Mouse (Mus musculus) CH12.LX (cell line): ENCODE results near the gene Ttf1. TPM values are rescaled to one million over a fixed set of nuclear protein-coding genes. Genes with fewer than 3 reads are reported as not detected.

Experiments used
- DNase-seq: peaks from one replicate; pipeline ENCODE4 v3.0.0-alpha.2; 2013; ENCODE audit errors: extremely low read depth
- H3K27ac ChIP-seq: 2 replicates; pipeline ENCODE4 v1.5.1; 2012; ENCODE audit warnings: low read depth, mild to moderate bottlenecking, control low read depth, moderate library complexity; ENCODE audit not compliant: insufficient read depth
- H3K27me3 ChIP-seq: replicated peaks from 2 replicates; pipeline ENCODE3; 2012; ENCODE audit warnings: inconsistent platforms
- H3K36me3 ChIP-seq, 2 experiments: replicated peaks in 1 of 2; 2 replicates each; pipeline versions ENCODE3 to v1.6.1; 2012; ENCODE audit warnings: inconsistent platforms in 1 of 2, low read length in 1 of 2, mild to moderate bottlenecking in 1 of 2, mixed read lengths in 1 of 2, moderate library complexity in 1 of 2; ENCODE audit not compliant: control insufficient read depth in 1 of 2, insufficient read depth in 1 of 2
- H3K4me1 ChIP-seq, 2 experiments: 2 replicates each; pipeline ENCODE4 v1.6.1; 2012; ENCODE audit warnings: inconsistent platforms in 1 of 2, moderate library complexity in 1 of 2; ENCODE audit not compliant: insufficient read depth in 2 of 2, control insufficient read depth in 1 of 2
- H3K4me2 ChIP-seq: 2 replicates; pipeline ENCODE4 v1.6.1; 2012; ENCODE audit warnings: low read depth, mild to moderate bottlenecking, control low read depth; ENCODE audit not compliant: poor library complexity, insufficient read depth, severe bottlenecking
- H3K4me3 ChIP-seq, 3 experiments: fragments of 150-350 bp in 1 of 3; sonication (generic) in 1 of 3; replicated peaks in 1 of 3; 2 replicates each; pipeline versions ENCODE3 to v1.5.1; 2011 to 2012; ENCODE audit warnings: low read depth in 2 of 3, low read length in 2 of 3, mild to moderate bottlenecking in 2 of 3, moderate library complexity in 2 of 3, control low read depth in 1 of 3, improper control_type of control experiment in 1 of 3, inconsistent platforms in 1 of 3, mixed read lengths in 1 of 3; ENCODE audit not compliant: poor library complexity in 1 of 3
- H3K79me2 ChIP-seq: replicated peaks from 2 replicates; pipeline ENCODE4 v1.6.1; 2012; ENCODE audit warnings: mild to moderate bottlenecking, moderate library complexity; ENCODE audit not compliant: control insufficient read depth, poor library complexity, insufficient read depth, severe bottlenecking; ENCODE audit errors: extremely low read depth
- H3K9ac ChIP-seq: 2 replicates; pipeline ENCODE4 v1.6.1; 2012; ENCODE audit warnings: low read depth, mild to moderate bottlenecking, control low read depth, moderate library complexity; ENCODE audit not compliant: insufficient read depth
- H3K9me3 ChIP-seq: replicated peaks from 2 replicates; pipeline ENCODE3; 2012; ENCODE audit warnings: low read length, inconsistent platforms, mixed read lengths
- BHLHE40 ChIP-seq: IDR thresholded peaks from 2 replicates; pipeline ENCODE4 v1.6.1; 2011; ENCODE audit warnings: mild to moderate bottlenecking, low read depth, low read length, improper control_type of control experiment
- CHD1 ChIP-seq: IDR thresholded peaks from 2 replicates; pipeline ENCODE4 v1.6.1; 2012; ENCODE audit warnings: low read depth, low read length, improper control_type of control experiment, inconsistent platforms
- CHD2 ChIP-seq: IDR thresholded peaks from 2 replicates; pipeline ENCODE4 v1.6.1; 2011; ENCODE audit warnings: low read length, improper control_type of control experiment
- CTCF ChIP-seq, 2 experiments: IDR thresholded peaks in 1 of 2; conservative IDR thresholded peaks in 1 of 2; 2 replicates each; pipeline ENCODE4 v1.5.1; 2011 to 2012; ENCODE audit warnings: low read depth in 2 of 2, low read length in 2 of 2, improper control_type of control experiment in 1 of 2, inconsistent platforms in 1 of 2, mild to moderate bottlenecking in 1 of 2, moderate library complexity in 1 of 2
- E2F4 ChIP-seq: IDR thresholded peaks from 2 replicates; pipeline ENCODE4 v1.6.1; 2011; ENCODE audit warnings: low read depth, low read length, improper control_type of control experiment; ENCODE audit not compliant: insufficient replicate concordance
- ELF1 ChIP-seq: IDR thresholded peaks from 2 replicates; pipeline ENCODE4 v1.6.1; 2014; ENCODE audit warnings: low read depth, mild to moderate bottlenecking, inconsistent platforms, low read length, improper control_type of control experiment
- EP300 ChIP-seq: IDR thresholded peaks from 2 replicates; pipeline ENCODE4 v1.6.1; 2011; ENCODE audit warnings: low read length, improper control_type of control experiment
- ETS1 ChIP-seq: conservative IDR thresholded peaks from 2 replicates; pipeline ENCODE4 v1.6.1; 2012; ENCODE audit warnings: low read depth, mild to moderate bottlenecking, inconsistent platforms, low read length, improper control_type of control experiment, moderate library complexity
- GABPA ChIP-seq: IDR thresholded peaks from 2 replicates; pipeline ENCODE4 v1.6.1; 2012; ENCODE audit warnings: low read depth, low read length, improper control_type of control experiment, inconsistent platforms; ENCODE audit not compliant: insufficient replicate concordance
- HCFC1 ChIP-seq: IDR thresholded peaks from 2 replicates; pipeline ENCODE4 v1.6.1; 2012; ENCODE audit warnings: low read depth, mild to moderate bottlenecking, inconsistent platforms, low read length, improper control_type of control experiment
- JUN ChIP-seq: IDR thresholded peaks from 2 replicates; pipeline ENCODE4 v1.6.1; 2011; ENCODE audit warnings: low read depth, mild to moderate bottlenecking, low read length, improper control_type of control experiment, moderate library complexity; ENCODE audit not compliant: insufficient read depth
- JUND ChIP-seq: conservative IDR thresholded peaks from 2 replicates; pipeline ENCODE4 v1.6.1; 2011; ENCODE audit warnings: low read depth, low read length, improper control_type of control experiment
- KAT2A ChIP-seq: IDR thresholded peaks from 2 replicates; pipeline ENCODE4 v1.6.1; 2012; ENCODE audit warnings: low read length, improper control_type of control experiment, inconsistent platforms; ENCODE audit not compliant: insufficient replicate concordance
- MAFK ChIP-seq: IDR thresholded peaks from 2 replicates; pipeline ENCODE4 v1.6.1; 2011; ENCODE audit warnings: low read length, improper control_type of control experiment; ENCODE audit not compliant: insufficient replicate concordance
- MAX ChIP-seq: IDR thresholded peaks from 2 replicates; pipeline ENCODE4 v1.6.1; 2011; ENCODE audit warnings: low read length, improper control_type of control experiment
- MAZ ChIP-seq: IDR thresholded peaks from 2 replicates; pipeline ENCODE4 v1.6.1; 2012; ENCODE audit warnings: low read depth, mild to moderate bottlenecking, inconsistent platforms, low read length, improper control_type of control experiment, moderate library complexity
- MEF2A ChIP-seq: IDR thresholded peaks from 2 replicates; pipeline ENCODE4 v1.6.1; 2014; ENCODE audit warnings: low read depth, mild to moderate bottlenecking, inconsistent platforms, low read length, improper control_type of control experiment, borderline replicate concordance
- MXI1 ChIP-seq: IDR thresholded peaks from 2 replicates; pipeline ENCODE4 v1.6.1; 2011; ENCODE audit warnings: mild to moderate bottlenecking, low read depth, low read length, improper control_type of control experiment
- MYC ChIP-seq: IDR thresholded peaks from 2 replicates; pipeline ENCODE4 v1.6.1; 2011; ENCODE audit warnings: low read depth, mild to moderate bottlenecking, improper control_type of control experiment, low read length
- NELFE ChIP-seq: IDR thresholded peaks from 2 replicates; pipeline ENCODE4 v1.6.1; 2011; ENCODE audit warnings: low read depth, low read length, improper control_type of control experiment
- PAX5 ChIP-seq: IDR thresholded peaks from 2 replicates; pipeline ENCODE4 v1.6.1; 2012; ENCODE audit warnings: low read length, inconsistent platforms, mixed read lengths
- POLR2A ChIP-seq: IDR thresholded peaks from 2 replicates; pipeline ENCODE4 v1.6.1; 2011; ENCODE audit warnings: low read depth, mild to moderate bottlenecking, improper control_type of control experiment, low read length
- POLR2AphosphoS2 ChIP-seq: IDR thresholded peaks from 2 replicates; pipeline ENCODE4 v1.6.1; 2011; ENCODE audit warnings: low read depth, low read length, improper control_type of control experiment
- RAD21 ChIP-seq: IDR thresholded peaks from 2 replicates; pipeline ENCODE4 v1.6.1; 2011; ENCODE audit warnings: low read depth, mild to moderate bottlenecking, low read length, improper control_type of control experiment, moderate library complexity
- RCOR1 ChIP-seq: conservative IDR thresholded peaks from 2 replicates; pipeline ENCODE4 v1.6.1; 2012; ENCODE audit warnings: low read depth, mild to moderate bottlenecking, inconsistent platforms, low read length, improper control_type of control experiment
- SIN3A ChIP-seq: IDR thresholded peaks from 2 replicates; pipeline ENCODE4 v1.6.1; 2012; ENCODE audit warnings: low read length, improper control_type of control experiment, inconsistent platforms
- TBP ChIP-seq: conservative IDR thresholded peaks from 2 replicates; pipeline ENCODE4 v1.6.1; 2011; ENCODE audit warnings: low read depth, low read length, improper control_type of control experiment
- UBTF ChIP-seq: IDR thresholded peaks from 2 replicates; pipeline ENCODE4 v1.6.1; 2012; ENCODE audit warnings: low read depth, mild to moderate bottlenecking, inconsistent platforms, low read length, improper control_type of control experiment, moderate library complexity
- USF1 ChIP-seq: IDR thresholded peaks from 2 replicates; pipeline ENCODE4 v1.6.1; 2014; ENCODE audit warnings: low read depth, mild to moderate bottlenecking, inconsistent platforms, low read length, improper control_type of control experiment
- USF2 ChIP-seq: conservative IDR thresholded peaks from 2 replicates; pipeline ENCODE4 v1.6.1; 2011; ENCODE audit warnings: low read depth, low read length, improper control_type of control experiment
- ZC3H11A ChIP-seq: IDR thresholded peaks from 2 replicates; pipeline ENCODE4 v1.6.1; 2012; ENCODE audit warnings: low read depth, mild to moderate bottlenecking, inconsistent platforms, low read length, improper control_type of control experiment
- ZKSCAN1 ChIP-seq: IDR thresholded peaks from 2 replicates; pipeline ENCODE4 v1.6.1; 2012; ENCODE audit warnings: low read depth, inconsistent platforms, low read length, improper control_type of control experiment, borderline replicate concordance
- ZMIZ1 ChIP-seq: IDR thresholded peaks from 2 replicates; pipeline ENCODE4 v1.6.1; 2012; ENCODE audit warnings: low read depth, mild to moderate bottlenecking, inconsistent platforms, low read length, improper control_type of control experiment
- ZNF384 ChIP-seq: IDR thresholded peaks from 2 replicates; pipeline ENCODE4 v1.6.1; 2012; ENCODE audit warnings: low read depth, low read length, improper control_type of control experiment, inconsistent platforms
- dilution Hi-C: fragments of 300-500 bp; cut with MboI; formaldehyde crosslinking; loops from 2 replicates; pipeline ENCODE4 v1.14.3; 2020; ENCODE audit warnings: low sequenced_read_pairs; ENCODE audit not compliant: extremely low pct_unique_long_range_greater_than_20kb, extremely low pct_ligation_motif_present
- in situ Hi-C: fragments of 300-500 bp; cut with MboI; formaldehyde crosslinking; loops from 3 replicates; pipeline ENCODE4 v1.14.3; 2019; ENCODE audit warnings: low sequenced_read_pairs, low pct_ligation_motif_present, low pct_unique_long_range_greater_than_20kb, mixed read lengths
- polyA plus RNA-seq: library from polyadenylated mRNA; unstranded; fragments of >175 nt; gene quantifications from 2 replicates; pipeline ENCODE4 v1.2.1, GENCODE M21; 2012; ENCODE audit warnings: low read depth; ENCODE audit not compliant: insufficient read length
- total RNA-seq, 2 experiments: library from RNA; depleted of rRNA; stranded (reverse); fragments of 300-350 nt in 1 of 2; fragments of >200 nt in 1 of 2; gene quantifications; 2 replicates each; pipeline ENCODE4 v1.2.3; 2012 to 2014

Gene Ttf1
- total and polyA plus RNA-seq, 3 experiments = 9.5 to 11.7 (median 10.9) TPM

- 0 out of 2 replicates have a peak, but pooled peaks have one; percentile 7 for TF ChIP-seq ETS1
- TF ChIP-seq E2F4 = no peak
- no peak for TF ChIP-seq SIN3A
- no peak for TF ChIP-seq EP300
- no peak for TF ChIP-seq POLR2AphosphoS2
- TF ChIP-seq TBP = no peak
- TF ChIP-seq USF2 = no peak
Observed at GRCm38 (mm10) chr2:29052943-29053454, 7.1 kb upstream of the Ttf1 start (continued).

DNA sequence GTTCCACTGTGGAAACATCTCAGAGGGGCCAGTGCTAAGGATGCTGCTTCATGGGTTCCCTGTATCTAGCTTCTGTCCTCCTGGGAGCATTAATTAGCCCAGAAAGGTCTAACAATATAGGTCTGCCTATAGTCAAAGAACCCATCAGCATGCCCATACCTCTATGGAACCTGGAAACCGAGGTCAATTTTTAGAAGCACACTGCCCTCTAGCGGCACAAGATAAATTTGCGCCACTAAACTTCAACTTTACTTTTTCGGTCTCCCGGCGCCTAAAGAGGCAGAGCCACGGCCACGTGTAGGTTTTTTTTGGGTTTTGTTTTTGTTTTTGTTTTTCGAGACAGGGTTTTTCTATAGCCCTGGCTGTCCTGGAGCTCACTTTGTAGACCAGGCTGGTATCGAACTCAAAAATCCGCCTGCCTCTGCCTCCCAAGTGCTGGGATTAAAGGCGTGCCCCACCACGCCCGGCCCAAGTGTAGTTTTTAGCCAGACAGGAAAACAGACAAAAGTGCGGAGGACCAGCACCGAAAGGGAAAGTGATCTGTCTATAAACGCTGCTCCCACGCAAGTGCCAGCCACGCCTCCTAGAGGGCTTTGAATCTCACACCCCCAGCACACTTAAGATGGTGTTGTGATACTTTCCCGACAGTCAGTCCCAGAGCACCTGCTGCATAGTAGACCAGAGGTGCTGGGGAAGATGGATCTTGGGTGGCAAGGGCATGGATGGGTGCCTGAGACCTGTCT lies 6.1 kb upstream of the Ttf1 start:
- in situ Hi-C loops = loop anchor here (5.0 kb wide), 2 partner anchors 132 to 302 kb away; no protein-coding TSS in a partner anchor
- Histone ChIP-seq H3K27me3 (peaks cover 19% of the 10 kb centered on the region), H3K79me2 (no peaks in the 10 kb centered on the region), H3K4me1 (peaks cover 4 to 32% of the 10 kb centered on the region in 2 experiments; a peak in 3 of 4 replicates), H3K4me2 (peak overlapping the region; percentile 75), H3K27ac (no peak overlapping the region), H3K9ac (no peak overlapping the region; the same call in 1 of the 2 replicates), H3K36me3 (no peaks in the 10 kb centered on the region), H3K4me3 (peak overlapping the region; percentile 25 to 56 (median 43)), H3K9me3 (no peaks in the 10 kb centered on the region)
- dilution Hi-C loops = no loop called here
- DNase-seq = peak; percentile 78
- peak; percentile 62 to 86 for TF ChIP-seq CTCF (conservative IDR thresholded peaks at IDR 0.05 in 1 of 2, IDR thresholded peaks at IDR 0.05 in 1 of 2; ENCODE audit: low read depth in 2 of 2, low read length in 2 of 2)
- no peak for TF ChIP-seq EP300
- TF ChIP-seq RCOR1 = no peak
- TF ChIP-seq NELFE = no peak
- TF ChIP-seq TBP = no peak
- peak; percentile 49; the same call in 1 of the 2 replicates for TF ChIP-seq MYC
- TF ChIP-seq RAD21 = peak; percentile 84
- TF ChIP-seq HCFC1 = no peak
- no peak for TF ChIP-seq PAX5
- TF ChIP-seq MEF2A = no peak
- no peak for TF ChIP-seq USF2
- no peak for TF ChIP-seq ELF1
- TF ChIP-seq ZNF384 = no peak
- TF ChIP-seq JUND = no peak
- TF ChIP-seq GABPA = no peak
- TF ChIP-seq ZMIZ1 = no peak
- TF ChIP-seq ZKSCAN1 = no peak
- no peak for TF ChIP-seq BHLHE40
- peak; percentile 90 for TF ChIP-seq MXI1
- no peak for TF ChIP-seq JUN
- TF ChIP-seq MAX = peak; percentile 62
- TF ChIP-seq UBTF = no peak
- 0 out of 2 replicates have a peak, but pooled peaks have one; percentile 7 for TF ChIP-seq MAZ
- no peak for TF ChIP-seq E2F4
- peak; percentile 63 for TF ChIP-seq SIN3A
- no peak for TF ChIP-seq USF1
- no peak for TF ChIP-seq ETS1
- TF ChIP-seq KAT2A = no peak
- no peak for TF ChIP-seq POLR2A
- no peak for TF ChIP-seq CHD1
- no peak for TF ChIP-seq ZC3H11A
- no peak for TF ChIP-seq MAFK
- no peak for TF ChIP-seq CHD2
- TF ChIP-seq POLR2AphosphoS2 = no peak
